Mouse (Mus musculus) embryo, embryonic 11 days (tissue): ENCODE data around the gene Klf13.

ENCODE experiments used
- DNase-seq: peaks from one replicate; pipeline ENCODE4 v3.0.0-alpha.2; 2015

The Klf13 gene

DNA sequence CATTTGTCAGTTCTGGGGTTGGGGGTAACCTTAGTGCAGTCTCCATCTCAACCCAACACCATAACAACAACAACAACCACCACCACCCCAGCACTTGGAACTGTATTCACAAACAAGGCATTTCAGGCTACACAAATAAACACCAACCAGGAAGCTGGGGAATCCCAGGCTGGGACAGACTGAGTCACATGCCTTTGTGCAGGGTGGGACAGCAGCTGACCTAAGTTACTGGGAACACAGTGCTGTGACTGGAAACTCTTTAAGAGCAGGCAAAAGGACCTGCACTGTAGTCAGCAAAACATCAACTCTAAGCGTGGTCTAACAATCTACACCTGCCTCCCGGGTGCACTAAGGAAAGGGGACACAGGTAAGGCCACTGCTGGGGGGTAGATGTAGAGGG lies 33.5 kb downstream of the Klf13 start:
- DNase-seq, result no peak

- no peak for DNase-seq
Measured at GRCm38 (mm10) chr7:63903635-63904380, 34.9 kb downstream of the Klf13 start.

DNA sequence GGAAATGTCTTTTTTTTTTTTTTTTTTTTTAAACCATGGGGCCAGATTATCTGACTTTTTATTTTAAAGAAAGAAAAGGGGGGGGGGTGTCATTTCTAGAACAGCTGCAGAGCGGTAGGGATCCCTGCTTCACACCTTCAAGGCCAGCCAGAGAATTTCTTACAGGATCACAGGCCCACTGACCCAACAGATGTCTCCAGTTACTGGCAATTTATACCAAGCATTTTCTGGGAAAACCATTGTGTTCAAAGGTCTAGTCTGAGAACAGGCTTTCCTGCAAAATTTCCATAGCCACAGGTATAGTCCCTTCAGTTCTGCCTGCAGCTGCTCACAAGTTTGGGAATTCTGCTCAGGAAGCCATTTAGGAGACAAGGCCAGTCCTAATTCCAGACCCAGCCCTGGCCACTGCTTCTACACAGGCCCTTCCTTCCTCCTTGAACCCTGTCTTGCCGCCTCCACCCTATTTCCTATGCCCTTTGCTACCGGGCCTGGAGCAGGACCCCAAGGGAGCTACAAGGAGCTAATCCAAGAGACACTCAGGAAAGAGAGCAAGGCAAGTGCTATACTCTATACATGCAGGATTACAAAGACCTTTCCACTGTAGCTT lies 36.0 kb downstream of the Klf13 start:
- DNase-seq, result no peak

GRCm38 (mm10) chr7:63901942-63902341 lies 36.8 kb downstream of the Klf13 start:
- DNase-seq, result no peak

- DNase-seq, result no peak
Measured at GRCm38 (mm10) chr7:63901346-63901745, 37.4 kb downstream of the Klf13 start.

DNA sequence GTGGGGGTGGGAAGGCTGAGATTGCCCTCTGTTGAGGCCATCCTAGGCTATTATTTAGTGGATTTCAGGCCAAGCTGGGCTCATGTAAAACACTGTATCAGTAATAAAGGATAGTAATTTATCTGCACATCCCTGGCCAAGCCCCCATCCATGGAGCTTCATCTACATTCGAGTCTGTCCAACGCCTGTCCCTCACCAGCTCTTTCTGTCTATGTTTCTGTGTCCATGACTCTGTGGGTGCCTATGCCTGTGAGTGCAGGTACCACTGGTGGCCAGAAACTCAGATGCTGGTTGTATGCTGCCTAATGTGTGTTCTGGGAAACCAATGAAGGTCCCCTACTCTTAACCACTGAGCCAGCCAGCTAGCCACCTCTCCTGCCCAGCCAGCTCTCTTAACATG lies 38.3 kb downstream of the Klf13 start:
- no peak for DNase-seq

GRCm38 (mm10) chr7:63899925-63900324 lies 38.8 kb downstream of the Klf13 start:
- DNase-seq, result no peak

GRCm38 (mm10) chr7:63898201-63898600 lies 40.5 kb downstream of the Klf13 start:
- no peak for DNase-seq

DNA sequence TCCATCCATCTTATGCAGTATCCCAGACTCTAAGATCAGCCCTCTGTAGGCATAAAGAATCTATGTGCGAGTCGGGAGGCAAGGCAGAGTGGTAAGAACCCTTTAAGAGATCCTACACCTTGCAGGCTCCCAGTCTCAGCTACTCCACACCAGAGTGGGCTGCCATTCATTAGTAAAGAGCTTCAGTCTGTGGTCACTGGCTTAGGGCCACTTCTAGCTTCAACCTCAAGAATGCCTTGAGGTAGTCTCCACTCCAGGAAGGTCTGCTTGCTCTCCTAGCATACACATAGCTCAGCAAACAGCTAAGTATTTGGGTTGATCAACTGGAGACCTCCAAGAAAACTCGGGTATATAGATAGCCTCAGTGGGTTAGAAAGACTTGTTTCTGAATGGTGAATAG lies 41.1 kb downstream of the Klf13 start:
- no peak for DNase-seq

DNA sequence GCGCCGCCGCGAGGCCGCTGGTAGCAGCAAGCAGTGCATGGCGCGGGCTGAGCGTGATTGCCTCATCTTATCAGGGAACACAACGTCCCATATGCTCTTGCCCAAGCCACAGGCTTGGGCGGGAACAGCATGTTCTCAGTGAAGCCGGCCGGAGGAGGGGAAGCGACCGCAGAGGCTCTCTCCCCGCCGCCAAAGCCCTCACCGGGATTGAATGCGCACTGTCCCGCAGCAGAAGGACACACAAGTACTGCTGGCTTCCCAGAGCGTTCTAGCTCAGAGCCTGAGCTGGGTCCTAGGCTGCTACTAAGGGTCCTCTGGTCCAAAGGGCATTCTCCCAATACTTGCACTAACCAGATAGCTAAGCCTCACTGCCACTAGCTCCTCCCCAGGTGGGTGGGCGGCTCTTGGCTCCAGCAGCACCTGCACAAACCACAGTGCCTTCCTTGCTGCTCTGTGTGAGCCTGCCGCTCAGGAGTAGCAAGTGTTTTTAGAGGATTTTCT lies 41.7 kb downstream of the Klf13 start:
- DNase-seq, result peak; percentile 91

GRCm38 (mm10) chr7:63896276-63896967 lies 42.3 kb downstream of the Klf13 start:
- DNase-seq, result no peak

GRCm38 (mm10) chr7:63895223-63895622 lies 43.5 kb downstream of the Klf13 start:
- no peak for DNase-seq

DNA sequence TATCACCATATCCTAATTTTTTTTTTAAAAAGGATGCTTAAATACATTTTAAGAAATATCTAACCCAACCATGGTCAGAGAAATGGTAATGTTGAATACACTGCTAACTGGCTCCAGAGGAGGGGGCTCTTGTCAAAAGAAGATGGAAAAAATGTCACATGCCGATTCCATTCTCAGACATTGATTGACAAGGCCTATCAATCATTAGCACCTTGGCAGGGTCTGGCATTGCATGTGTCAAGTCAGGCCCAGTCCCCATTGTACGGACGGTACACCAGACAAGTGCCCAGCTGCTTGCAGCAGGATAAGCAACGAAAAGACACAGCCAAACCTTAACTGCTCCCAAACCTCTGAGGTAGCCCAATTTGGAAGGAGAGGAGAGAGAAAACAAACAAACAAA lies 44.1 kb downstream of the Klf13 start:
- DNase-seq, result no peak

- DNase-seq, result no peak
Measured at GRCm38 (mm10) chr7:63893729-63894128, 45.0 kb downstream of the Klf13 start.

GRCm38 (mm10) chr7:63893201-63893600 lies 45.5 kb downstream of the Klf13 start:
- no peak for DNase-seq

- no peak for DNase-seq
Measured at GRCm38 (mm10) chr7:63891488-63892075, 47.1 kb downstream of the Klf13 start.

GRCm38 (mm10) chr7:63889116-63889975 lies 49.4 kb downstream of the Klf13 start:
- no peak for DNase-seq

GRCm38 (mm10) chr7:63888674-63889073 lies 50.0 kb downstream of the Klf13 start:
- DNase-seq, result no peak

GRCm38 (mm10) chr7:63887602-63888123 lies 51.1 kb downstream of the Klf13 start:
- DNase-seq, result no peak

- no peak for DNase-seq
Measured at GRCm38 (mm10) chr7:63887034-63887551, 51.6 kb downstream of the Klf13 start.

DNA sequence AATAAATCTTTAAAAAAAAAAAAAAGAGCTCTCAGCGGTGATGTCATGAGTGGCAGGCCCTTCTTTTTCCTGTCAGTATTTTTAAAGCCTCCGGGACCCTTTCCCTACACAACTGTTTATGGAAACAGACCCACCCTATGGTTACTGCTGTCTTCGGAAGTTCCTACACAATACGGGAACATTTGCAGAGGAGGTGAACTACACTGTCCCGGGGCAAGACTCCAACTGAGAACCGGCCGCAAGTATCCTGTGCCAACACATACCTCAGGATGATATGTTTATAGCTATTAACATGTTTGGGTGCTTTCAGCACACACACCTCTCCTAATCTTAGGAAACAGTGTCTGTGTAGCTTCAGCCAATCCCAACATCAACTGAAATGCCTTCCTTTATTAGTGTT lies 53.7 kb downstream of the Klf13 start:
- no peak for DNase-seq

GRCm38 (mm10) chr7:63882739-63883138 lies 56.0 kb downstream of the Klf13 start:
- no peak for DNase-seq
